9 mouse cellular contexts compared by ENCODE assay signal in the genomic region with DNA sequence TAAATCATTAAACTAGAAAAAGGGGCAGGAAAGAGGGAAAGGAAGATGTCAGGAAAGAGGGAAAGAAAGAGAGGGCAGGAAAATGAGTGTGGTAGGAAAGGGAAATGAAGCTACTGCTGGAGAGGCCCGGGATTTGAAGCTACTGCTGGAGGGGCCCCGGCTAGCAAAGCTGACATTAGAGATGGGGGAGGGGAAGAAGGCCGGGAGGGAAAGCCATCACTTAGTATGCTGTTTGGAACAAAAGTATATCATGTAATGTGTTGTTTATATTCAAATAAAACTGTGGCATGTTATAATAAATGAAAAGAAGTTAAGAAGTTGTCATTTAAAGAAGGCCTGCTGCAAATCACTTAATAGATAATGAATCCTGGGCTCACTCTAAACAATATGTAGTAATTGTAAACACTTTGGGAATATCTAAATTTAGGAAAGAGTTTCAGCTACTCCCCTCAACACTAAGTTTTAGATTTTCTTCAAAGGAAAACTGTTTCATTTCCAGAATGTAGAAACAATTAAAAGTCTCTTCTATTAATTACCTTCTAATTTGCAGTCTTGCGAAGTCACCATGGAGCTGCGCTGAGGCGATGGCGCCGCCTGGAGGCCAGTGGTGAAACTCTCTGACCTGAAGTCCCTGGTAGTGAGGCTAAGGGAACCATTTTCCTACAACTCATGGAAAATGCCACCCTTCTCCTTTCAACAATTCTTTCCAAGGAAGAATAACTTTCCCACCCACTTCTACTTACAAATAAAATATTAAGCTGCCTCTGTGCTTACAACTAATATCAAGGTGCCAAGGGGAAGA.
DNase-seq lines count a peak whose midpoint lies in the region; ATAC-seq and TF ChIP-seq lines count a peak whose summit lies in the region.
"Had no signal": no experiment of that assay in that cellular context is flagged by ENCODE, and none has a peak within 500 bp of the region (broad histone marks: within the 10 kb centered on the region; RNA-seq: fewer than 3 reads in every experiment).

No protein-coding gene starts in this region.

- peak; percentile 22 for TF ChIP-seq CTCF in C2C12 (IDR thresholded peaks at IDR 0.05; ENCODE audit: control insufficient read depth, insufficient read depth, insufficient read length)

- H3K4me3 ChIP-seq in heart, embryonic 12.5 days = no peak overlapping the region
- H3K4me3 ChIP-seq in C2C12 (ENCODE audit: insufficient read depth, poor library complexity, severe bottlenecking) = no peak overlapping the region
- H3K4me3 ChIP-seq: stomach, embryonic 15.5 days had no signal

- H3ac ChIP-seq in C2C12 (ENCODE audit: control insufficient read depth, insufficient read length, low read depth) = no peak overlapping the region

- no peak overlapping the region for H3K9ac ChIP-seq in heart, embryonic 12.5 days
- H3K9ac ChIP-seq: stomach, embryonic 15.5 days had no signal

- H3K27ac ChIP-seq in heart, embryonic 12.5 days (ENCODE audit: poor library complexity, severe bottlenecking) = no peak overlapping the region
- H3K27ac ChIP-seq: stomach, embryonic 15.5 days had no signal

- no peaks in the 10 kb centered on the region for H3K27me3 ChIP-seq in heart, embryonic 12.5 days (replicated peaks)
- no peaks in the 10 kb centered on the region for H3K27me3 ChIP-seq in C2C12 (ENCODE audit: control insufficient read depth, insufficient read depth, insufficient read length)
- H3K27me3 ChIP-seq: stomach, embryonic 15.5 days had no signal

- H3K36me3 ChIP-seq in heart, embryonic 12.5 days = no peaks in the 10 kb centered on the region
- H3K36me3 ChIP-seq in C2C12 (ENCODE audit: control insufficient read depth, insufficient read depth) = no peaks in the 10 kb centered on the region
- H3K36me3 ChIP-seq: stomach, embryonic 15.5 days had no signal

- no peaks in the 10 kb centered on the region for H3K9me3 ChIP-seq in heart, embryonic 12.5 days (replicated peaks)
- H3K9me3 ChIP-seq: stomach, embryonic 15.5 days had no signal

- no peaks in the 10 kb centered on the region for H3K4me1 ChIP-seq in heart, embryonic 12.5 days (replicated peaks)
- H3K4me1 ChIP-seq: stomach, embryonic 15.5 days had no signal

- H3K79me2 ChIP-seq in C2C12 (ENCODE audit: control insufficient read depth, insufficient read depth) = no peaks in the 10 kb centered on the region

- 15% methylated on average over 8 of the region's 8 CpGs for WGBS in heart, embryonic 12.5 days

- DNase-seq in heart, adult 11 months = peak; percentile 72
- DNase-seq in c-Kit-positive CD71-positive TER-119-positive erythroid progenitor cells, embryonic 14.5 days (ENCODE audit: low spot score) = peak; percentile 3
- DNase-seq in frontal cortex, postnatal 25 days (ENCODE audit: low spot score in 2 of 2) = peak; percentile 57 to 76
- DNase-seq in layer of hippocampus, postnatal 10 days (ENCODE audit: low spot score in 2 of 2) = peak; percentile 88 to 90
- DNase-seq in lung, postnatal 4 days = peak; percentile 76 to 84
- no peak for DNase-seq in T-cell, adult 2 months (ENCODE audit: low spot score)

- no peak overlapping the region for H3K4me2 ChIP-seq in heart, embryonic 12.5 days
- H3K4me2 ChIP-seq: stomach, embryonic 15.5 days had no signal

- H3K79me3 ChIP-seq in C2C12 (ENCODE audit: low read depth) = no peaks in the 10 kb centered on the region

- no peak for ATAC-seq in heart, embryonic 12.5 days (ENCODE audit: insufficient number of reproducible peaks, low FRiP score)

TF ChIP-seq in C2C12, 6 proteins besides CTCF, POLR2A, EP300 and RAD21:
- TF ChIP-seq MAX (IDR thresholded peaks at IDR 0.05) = no peak
- no peak for TF ChIP-seq USF1 (IDR thresholded peaks at IDR 0.05; ENCODE audit: low read depth)
- TF ChIP-seq MYOD1 (IDR thresholded peaks at IDR 0.05; ENCODE audit: control insufficient read depth, insufficient read length, low read depth) = no peak
- no peak for TF ChIP-seq MYOG (IDR thresholded peaks at IDR 0.05; ENCODE audit: control insufficient read depth, extremely low read depth, insufficient read length)
- TF ChIP-seq CEBPB (IDR thresholded peaks at IDR 0.05; ENCODE audit: low read depth) = no peak
- TF ChIP-seq FOSL1 (IDR thresholded peaks at IDR 0.05; ENCODE audit: insufficient read depth, low read length, poor library complexity, severe bottlenecking) = no peak
